Mouse (Mus musculus) B cell, adult 2 months (primary cell): ENCODE data around the gene Fto.

Source experiments
- DNase-seq, 2 experiments: peaks; one replicate each; pipeline ENCODE4 v3.0.0; 2022

Gene Fto

GRCm38 (mm10) chr8:91625686-91626558, 312.6 kb downstream of the Fto start:
- no peak for DNase-seq

- DNase-seq = no peak
These were observed 316.3 kb downstream of the Fto start for GRCm38 (mm10) chr8:91629594-91629993.

- no peak for DNase-seq
These were observed 317.2 kb downstream of the Fto start for GRCm38 (mm10) chr8:91630320-91631033.

GRCm38 (mm10) chr8:91632411-91632810, 319.1 kb downstream of the Fto start:
- DNase-seq = no peak

GRCm38 (mm10) chr8:91635406-91635805, 322.1 kb downstream of the Fto start:
- DNase-seq = no peak

GRCm38 (mm10) chr8:91636887-91637286, 323.6 kb downstream of the Fto start:
- no peak for DNase-seq

- DNase-seq = no peak
These were observed 324.4 kb downstream of the Fto start for GRCm38 (mm10) chr8:91637684-91638083.

GRCm38 (mm10) chr8:91638256-91638655, 324.9 kb downstream of the Fto start:
- no peak for DNase-seq

- DNase-seq = no peak
These were observed 327.1 kb downstream of the Fto start for GRCm38 (mm10) chr8:91640471-91640870.

- DNase-seq = no peak
These were observed 332.2 kb downstream of the Fto start for GRCm38 (mm10) chr8:91645484-91645883.

- no peak for DNase-seq
These were observed 334.6 kb downstream of the Fto start for GRCm38 (mm10) chr8:91647959-91648358.

GRCm38 (mm10) chr8:91648776-91649175, 335.5 kb downstream of the Fto start:
- no peak for DNase-seq

- no peak for DNase-seq
These were observed 340.2 kb downstream of the Fto start for GRCm38 (mm10) chr8:91653561-91653960.

GRCm38 (mm10) chr8:91657381-91657780, 344.1 kb downstream of the Fto start:
- no peak for DNase-seq

- no peak for DNase-seq
These were observed 347.6 kb downstream of the Fto start for GRCm38 (mm10) chr8:91660879-91661278.

GRCm38 (mm10) chr8:91669461-91670071, 356.2 kb downstream of the Fto start:
- DNase-seq = no peak

GRCm38 (mm10) chr8:91676928-91677327, 363.6 kb downstream of the Fto start:
- no peak for DNase-seq

GRCm38 (mm10) chr8:91679451-91679850, 366.1 kb downstream of the Fto start:
- no peak for DNase-seq

- DNase-seq = no peak
These were observed 366.8 kb downstream of the Fto start for GRCm38 (mm10) chr8:91680125-91680524.

- no peak for DNase-seq
These were observed 371.4 kb downstream of the Fto start for GRCm38 (mm10) chr8:91684596-91685317.

- no peak for DNase-seq
These were observed 372.1 kb downstream of the Fto start for GRCm38 (mm10) chr8:91685408-91685807.

- DNase-seq = no peak
These were observed 378.9 kb downstream of the Fto start for GRCm38 (mm10) chr8:91692056-91692721.
